Mouse (Mus musculus) thymus, postnatal 10 days (tissue): ENCODE measurements around the gene Ndufa12.

ENCODE experiments used
- DNase-seq, 2 experiments: peaks; one replicate each; pipeline ENCODE4 v3.0.0; 2021; ENCODE audit warnings: low spot score in 2 of 2

Gene Ndufa12

GRCm38 (mm10) chr10:94198482-94199405 lies at the start of gene Ndufa12:
Gene Ndufa12 (plus strand): TSS chr10:94198720.
- DNase-seq: peak; percentile 90 to 95

GRCm38 (mm10) chr10:94151488-94151887 lies 47.0 kb upstream of the Ndufa12 start:
- no peak for DNase-seq

GRCm38 (mm10) chr10:94153841-94154240 lies 44.7 kb upstream of the Ndufa12 start:
- DNase-seq: no peak

- no peak for DNase-seq
Measured at GRCm38 (mm10) chr10:94158962-94159361, 39.6 kb upstream of the Ndufa12 start.

- DNase-seq: no peak
Measured at GRCm38 (mm10) chr10:94159406-94159805, 39.1 kb upstream of the Ndufa12 start.

- no peak for DNase-seq
Measured at GRCm38 (mm10) chr10:94161051-94161765, 37.3 kb upstream of the Ndufa12 start.

GRCm38 (mm10) chr10:94162031-94162430 lies 36.5 kb upstream of the Ndufa12 start:
- no peak for DNase-seq

GRCm38 (mm10) chr10:94164104-94164845 lies 34.2 kb upstream of the Ndufa12 start:
- no peak for DNase-seq

- no peak for DNase-seq
Measured at GRCm38 (mm10) chr10:94165426-94165825, 33.1 kb upstream of the Ndufa12 start.

GRCm38 (mm10) chr10:94167051-94167750 lies 31.3 kb upstream of the Ndufa12 start:
- DNase-seq: no peak

- DNase-seq: no peak
Measured at GRCm38 (mm10) chr10:94171440-94172130, 26.9 kb upstream of the Ndufa12 start.

- no peak for DNase-seq
Measured at GRCm38 (mm10) chr10:94172137-94172536, 26.4 kb upstream of the Ndufa12 start.

- DNase-seq: no peak
Measured at GRCm38 (mm10) chr10:94172706-94173105, 25.8 kb upstream of the Ndufa12 start.

GRCm38 (mm10) chr10:94174652-94175051 lies 23.9 kb upstream of the Ndufa12 start:
- no peak for DNase-seq

- DNase-seq: no peak
Measured at GRCm38 (mm10) chr10:94183199-94183598, 15.3 kb upstream of the Ndufa12 start.

GRCm38 (mm10) chr10:94204973-94205372 lies 6.5 kb downstream of the Ndufa12 start:
- no peak for DNase-seq

GRCm38 (mm10) chr10:94210718-94211618 lies 12.4 kb downstream of the Ndufa12 start:
- no peak for DNase-seq

GRCm38 (mm10) chr10:94211725-94212124 lies 13.2 kb downstream of the Ndufa12 start:
- no peak for DNase-seq

GRCm38 (mm10) chr10:94225026-94225750 lies 26.7 kb downstream of the Ndufa12 start:
- DNase-seq: peak in 1 of 2 experiments; percentile 37
